Mouse (Mus musculus) lung, adult 2 months (tissue): ENCODE results near the gene Tacc3.

Experiments used
- CTCF ChIP-seq: fragments of 200-500 bp; IDR thresholded peaks from 2 replicates; pipeline ENCODE4 v1.5.1; 2011; ENCODE audit warnings: mild to moderate bottlenecking, low read length, control low read depth; ENCODE audit not compliant: insufficient read depth
- POLR2A ChIP-seq: fragments of 200-500 bp; IDR thresholded peaks from 2 replicates; pipeline ENCODE4 v1.6.1; 2011; ENCODE audit warnings: low read depth, mild to moderate bottlenecking, control low read depth, low read length, borderline replicate concordance; ENCODE audit errors: extremely low read depth

DNA sequence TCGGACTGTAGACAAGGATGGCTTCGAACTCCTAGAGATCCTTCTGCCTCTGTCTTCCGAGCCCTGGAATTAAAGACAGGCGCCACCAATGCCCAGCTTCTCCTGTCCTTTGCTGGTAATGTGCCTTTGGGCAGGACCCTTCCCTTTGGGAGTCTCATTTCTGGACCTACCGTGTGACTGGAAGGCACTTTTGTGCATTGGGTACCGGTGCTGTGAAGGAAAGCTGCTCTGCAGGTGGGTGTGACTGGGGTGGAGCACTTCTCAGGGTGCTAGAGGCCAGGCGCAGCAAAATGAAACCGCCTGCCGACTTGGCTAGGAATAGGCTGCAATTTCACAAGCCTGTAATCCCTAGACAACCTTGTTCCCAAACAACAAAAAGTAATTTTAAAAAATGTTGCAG lies 27.9 kb upstream of the Tacc3 start:
- TF ChIP-seq POLR2A (no peak), CTCF (no peak)
